ENCODE assay signal across 27 mouse cellular contexts in genomic region chr19:34051502-34051901, GRCm38 (mm10). TPM values are rescaled to one million over a fixed set of nuclear protein-coding genes. Genes with fewer than 3 reads are reported as not detected.
DNase-seq lines count a peak whose midpoint lies in the region; ATAC-seq and TF ChIP-seq lines count a peak whose summit lies in the region.
"Had no signal": no experiment of that assay in that cellular context is flagged by ENCODE, and none has a peak within 500 bp of the region (broad histone marks: within the 10 kb centered on the region; RNA-seq: fewer than 3 reads in every experiment).

No protein-coding gene starts in this region.

- no peaks in the 10 kb centered on the region for H3K36me3 ChIP-seq in forebrain, postnatal 0 days (ENCODE audit: insufficient read depth)
- no peaks in the 10 kb centered on the region for H3K36me3 ChIP-seq in forebrain, embryonic 15.5 days
- H3K36me3 ChIP-seq: embryonic facial prominence, embryonic 15.5 days; forebrain, embryonic 10.5 days; hindbrain, embryonic 10.5 days had no signal

- POLR2A ChIA-PET in Patski (lab: Charles Lee) = no interaction called here

- no peaks in the 10 kb centered on the region for H3K4me1 ChIP-seq in forebrain, postnatal 0 days (ENCODE audit: insufficient read depth)
- H3K4me1 ChIP-seq in forebrain, embryonic 15.5 days = no peaks in the 10 kb centered on the region
- H3K4me1 ChIP-seq: embryonic facial prominence, embryonic 15.5 days; forebrain, embryonic 10.5 days; hindbrain, embryonic 10.5 days had no signal

- H3K4me2 ChIP-seq in forebrain, postnatal 0 days (ENCODE audit: low read depth) = no peak overlapping the region
- no peak overlapping the region for H3K4me2 ChIP-seq in forebrain, embryonic 15.5 days (replicated peaks)
- H3K4me2 ChIP-seq: embryonic facial prominence, embryonic 15.5 days had no signal

- TF ChIP-seq CTCF in forebrain, postnatal 0 days (IDR thresholded peaks at IDR 0.05; ENCODE audit: low read depth) = no peak
- no peak for TF ChIP-seq CTCF in Patski (IDR thresholded peaks at IDR 0.05)

- CTCF ChIA-PET in Patski (lab: Charles Lee) = no interaction called here

- ATAC-seq in forebrain, postnatal 0 days = no peak
- ATAC-seq in forebrain, embryonic 15.5 days (replicated peaks) = no peak
- peak; percentile 99 for ATAC-seq in Patski

- in situ Hi-C loops in Patski (cut with MboI; ENCODE audit: low pct_unique_long_range_greater_than_20kb) = no loop called here

- no peak overlapping the region for H3K4me3 ChIP-seq in forebrain, postnatal 0 days (ENCODE audit: low read depth, low read length)
- H3K4me3 ChIP-seq in forebrain, embryonic 15.5 days = no peak overlapping the region
- H3K4me3 ChIP-seq: embryonic facial prominence, embryonic 15.5 days; forebrain, embryonic 10.5 days; hindbrain, embryonic 10.5 days; layer of hippocampus, adult 2 months had no signal

- no peaks in the 10 kb centered on the region for H3K9me3 ChIP-seq in forebrain, postnatal 0 days (ENCODE audit: low read length)
- no peaks in the 10 kb centered on the region for H3K9me3 ChIP-seq in forebrain, embryonic 15.5 days
- H3K9me3 ChIP-seq: embryonic facial prominence, embryonic 15.5 days; forebrain, embryonic 10.5 days; hindbrain, embryonic 10.5 days had no signal

- no peak overlapping the region for H3K9ac ChIP-seq in forebrain, postnatal 0 days
- H3K9ac ChIP-seq in forebrain, embryonic 15.5 days (replicated peaks) = no peak overlapping the region
- H3K9ac ChIP-seq: embryonic facial prominence, embryonic 15.5 days; liver, embryonic 14.5 days had no signal

- 68% methylated on average over 3 of the region's 3 CpGs for WGBS in forebrain, postnatal 0 days
- WGBS in forebrain, embryonic 15.5 days = 82% methylated on average over 3 of the region's 3 CpGs

- DNase-seq in forebrain, postnatal 0 days = peak; percentile 5
- peak; percentile 10 to 18 for DNase-seq in right cerebral cortex, adult 2 months (ENCODE audit: low spot score in 2 of 2)
- no peak for DNase-seq in right cerebral cortex, postnatal 14 days
- DNase-seq in Patski (ENCODE audit: low read depth, low spot score) = peak; percentile 81
- peak; percentile 17 for DNase-seq in telencephalon, adult 2 months (ENCODE audit: low read depth, low spot score)
- DNase-seq in ovary, postnatal 10 days (ENCODE audit: low spot score) = no peak
- no peak for DNase-seq in layer of hippocampus, postnatal 25 days (ENCODE audit: extremely low spot score in 1 of 2, low spot score in 1 of 2)
- DNase-seq: kidney, adult 18-20 months; kidney, postnatal 14 days; lung, postnatal 10 days; midbrain, embryonic 14.5 days; right cerebral cortex, postnatal 4 days had no signal

- H3K27me3 ChIP-seq in forebrain, postnatal 0 days (ENCODE audit: insufficient read depth, low read length) = no peaks in the 10 kb centered on the region
- no peaks in the 10 kb centered on the region for H3K27me3 ChIP-seq in forebrain, embryonic 15.5 days
- H3K27me3 ChIP-seq in Patski = peaks cover 6% of the 10 kb centered on the region
- H3K27me3 ChIP-seq: embryonic facial prominence, embryonic 15.5 days had no signal

- no peak overlapping the region for H3K27ac ChIP-seq in forebrain, postnatal 0 days (ENCODE audit: low read depth, low read length)
- no peak overlapping the region for H3K27ac ChIP-seq in forebrain, embryonic 15.5 days (replicated peaks)
- H3K27ac ChIP-seq: embryonic facial prominence, embryonic 15.5 days; forebrain, embryonic 10.5 days; hindbrain, embryonic 10.5 days; layer of hippocampus, adult 2 months; liver, embryonic 14.5 days had no signal

RNA-seq across cellular contexts. Expression of gene Lipn, which starts 15.7 kb away (rescaled TPM):
- not detected in 2 replicates for total RNA-seq in forebrain, postnatal 0 days (2014; rRNA removed)
- not detected in 2 replicates for polyA plus RNA-seq in forebrain, postnatal 0 days (2015; fragmentation: Nextera tagmentation; extraction: Ambion mirVana)
- polyA plus RNA-seq in forebrain, embryonic 15.5 days (2015; fragmentation: Nextera tagmentation; extraction: Ambion mirVana) = not detected in 2 replicates
- not detected for polyA plus RNA-seq in Patski (2021)
- not detected for total RNA-seq in layer of hippocampus, postnatal 25 days (2021)
- total RNA-seq: adrenal gland, adult 18-20 months; gastrocnemius, adult 18-20 months; gastrocnemius, postnatal 4 days; layer of hippocampus, adult 2 months; left cerebral cortex, adult 18-20 months; megakaryocyte, adult 5-6 weeks; neutrophil, adult 5-6 weeks had no signal
- polyA plus RNA-seq: forebrain, embryonic 10.5 days; heart, postnatal 0 days; hindbrain, embryonic 10.5 days; limb, embryonic 11.5 days; liver, embryonic 14.5 days; midbrain, embryonic 14.5 days; stomach, embryonic 16.5 days had no signal

RNA-seq across cellular contexts. Expression of gene Lipk, which starts 43.4 kb away (rescaled TPM):
- not detected in 2 replicates for total RNA-seq in forebrain, postnatal 0 days (2014; rRNA removed)
- polyA plus RNA-seq in forebrain, postnatal 0 days (2015; fragmentation: Nextera tagmentation; extraction: Ambion mirVana) = not detected in 2 replicates
- not detected in 2 replicates for polyA plus RNA-seq in forebrain, embryonic 15.5 days (2015; fragmentation: Nextera tagmentation; extraction: Ambion mirVana)
- polyA plus RNA-seq in Patski (2021) = not detected
- not detected for total RNA-seq in layer of hippocampus, postnatal 25 days (2021)
- total RNA-seq: gastrocnemius, adult 18-20 months; gastrocnemius, postnatal 4 days; layer of hippocampus, adult 2 months; left cerebral cortex, adult 18-20 months; megakaryocyte, adult 5-6 weeks; neutrophil, adult 5-6 weeks had no signal
- polyA plus RNA-seq: forebrain, embryonic 10.5 days; heart, postnatal 0 days; hindbrain, embryonic 10.5 days; limb, embryonic 11.5 days; liver, embryonic 14.5 days; midbrain, embryonic 14.5 days had no signal

RNA-seq across cellular contexts. Expression of gene Lipm, which starts 49.2 kb away (rescaled TPM):
- not detected in 2 replicates for total RNA-seq in forebrain, postnatal 0 days (2014; rRNA removed)
- not detected in 2 replicates for polyA plus RNA-seq in forebrain, postnatal 0 days (2015; fragmentation: Nextera tagmentation; extraction: Ambion mirVana)
- not detected in 2 replicates for polyA plus RNA-seq in forebrain, embryonic 15.5 days (2015; fragmentation: Nextera tagmentation; extraction: Ambion mirVana)
- not detected for polyA plus RNA-seq in Patski (2021)
- total RNA-seq in layer of hippocampus, postnatal 25 days (2021) = under 1 TPM; 0.12 to 0.21 TPM
- total RNA-seq: adrenal gland, adult 18-20 months; gastrocnemius, adult 18-20 months; gastrocnemius, postnatal 4 days; left cerebral cortex, adult 18-20 months; megakaryocyte, adult 5-6 weeks; neutrophil, adult 5-6 weeks had no signal
- polyA plus RNA-seq: forebrain, embryonic 10.5 days; heart, postnatal 0 days; hindbrain, embryonic 10.5 days; limb, embryonic 11.5 days; liver, embryonic 14.5 days; midbrain, embryonic 14.5 days had no signal

Comparison
In these comparisons a context has a peak if more than half of its experiments do, and no peak if none do; other contexts are left out.
1. DNase-seq: peak in forebrain, postnatal 0 days (single experiment), right cerebral cortex, adult 2 months (2 of 2), Patski (single experiment) and telencephalon, adult 2 months (single experiment); none in right cerebral cortex, postnatal 14 days (single experiment), ovary, postnatal 10 days (single experiment) and layer of hippocampus, postnatal 25 days (0 of 2).